Mouse (Mus musculus) kidney, postnatal 4 days (tissue): ENCODE measurements around the gene Vmn2r103.

ENCODE experiments used
- DNase-seq, 2 experiments: peaks; one replicate each; pipeline ENCODE4 v3.0.0; 2021; ENCODE audit warnings: mixed read lengths in 2 of 2

The Vmn2r103 gene

GRCm38 (mm10) chr17:19773063-19773462, at the start of gene Vmn2r103:
Vmn2r103 (plus strand) TSS chr17:19773363.
- no peak for DNase-seq

- DNase-seq, result no peak
Measured at GRCm38 (mm10) chr17:19778994-19779393, 5.8 kb downstream of the Vmn2r103 start.

DNA sequence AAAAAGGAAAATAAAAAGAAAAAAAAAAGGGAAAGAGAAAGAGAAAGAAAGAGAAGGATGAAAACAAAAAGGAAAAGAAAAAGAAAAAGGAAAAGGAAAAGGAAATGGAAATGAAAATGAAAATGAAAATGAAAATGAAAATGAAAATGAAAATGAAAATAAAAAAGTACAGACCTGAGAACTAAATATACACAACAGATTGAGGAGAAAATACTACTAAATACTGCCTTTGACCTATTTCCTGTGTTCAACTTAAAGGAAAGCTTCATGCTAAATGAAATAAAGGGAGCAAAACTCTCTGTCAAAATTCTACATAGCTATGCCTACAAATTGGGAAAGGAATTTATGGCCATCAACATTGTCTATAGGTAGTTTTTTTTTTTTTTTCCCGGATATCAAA, 16.1 kb downstream of the Vmn2r103 start:
- no peak for DNase-seq
